Mouse (Mus musculus) MEL (cell line): ENCODE measurements around the gene Gls. TPM values are rescaled to one million over a fixed set of nuclear protein-coding genes. Genes with fewer than 3 reads are reported as not detected.

Source experiments
- DNase-seq: peaks from one replicate; pipeline ENCODE4 v3.0.0; 2011; ENCODE audit warnings: low read depth, low spot score
- H3K27ac ChIP-seq: 2 replicates; pipeline ENCODE4 v1.5.1; 2012; ENCODE audit warnings: low read depth, mild to moderate bottlenecking, control low read depth, low read length, moderate library complexity; ENCODE audit not compliant: control insufficient read depth
- H3K27me3 ChIP-seq, 2 experiments: fragments of 150-350 bp in 1 of 2; sonication (generic) in 1 of 2; 2 replicates each; pipeline ENCODE4 v1.6.1; 2012; ENCODE audit warnings: low read length in 2 of 2, mild to moderate bottlenecking in 2 of 2, improper control_type of control experiment in 1 of 2, moderate library complexity in 1 of 2; ENCODE audit not compliant: insufficient read depth in 2 of 2, control insufficient read depth in 1 of 2
- H3K36me3 ChIP-seq, 2 experiments: 2 replicates each; pipeline ENCODE4 v1.6.1; 2012 to 2014; ENCODE audit warnings: low read length in 2 of 2, improper control_type of control experiment in 1 of 2, inconsistent platforms in 1 of 2, mild to moderate bottlenecking in 1 of 2; ENCODE audit not compliant: insufficient read depth in 2 of 2, control insufficient read depth in 1 of 2
- H3K4me1 ChIP-seq, 2 experiments: fragments of 150-350 bp in 1 of 2; sonication (generic) in 1 of 2; 2 replicates each; pipeline ENCODE4 v1.6.1; 2012; ENCODE audit warnings: low read length in 2 of 2, improper control_type of control experiment in 1 of 2, mild to moderate bottlenecking in 1 of 2; ENCODE audit not compliant: insufficient read depth in 2 of 2, control insufficient read depth in 1 of 2
- H3K4me3 ChIP-seq, 2 experiments: fragments of 150-350 bp in 1 of 2; sonication (generic) in 1 of 2; 2 replicates each; pipeline ENCODE4 v1.5.1; 2012; ENCODE audit warnings: low read depth in 2 of 2, low read length in 2 of 2, mild to moderate bottlenecking in 2 of 2, moderate library complexity in 2 of 2, control low read depth in 1 of 2, improper control_type of control experiment in 1 of 2; ENCODE audit not compliant: control insufficient read depth in 1 of 2, insufficient read depth in 1 of 2
- H3K79me2 ChIP-seq: 2 replicates; pipeline ENCODE4 v1.6.1; 2012; ENCODE audit warnings: mild to moderate bottlenecking, low read length, moderate library complexity; ENCODE audit not compliant: control insufficient read depth, poor library complexity, insufficient read depth
- H3K9ac ChIP-seq: 2 replicates; pipeline ENCODE4 v1.6.1; 2012; ENCODE audit warnings: low read depth, mild to moderate bottlenecking, control low read depth, low read length, moderate library complexity; ENCODE audit not compliant: control insufficient read depth, poor library complexity, severe bottlenecking
- H3K9me3 ChIP-seq: fragments of 150-350 bp; sonication (generic); replicated peaks from 2 replicates; pipeline ENCODE4 v1.6.1; 2012; ENCODE audit warnings: mild to moderate bottlenecking, low read length, improper control_type of control experiment, moderate library complexity; ENCODE audit not compliant: insufficient read depth
- BHLHE40 ChIP-seq: IDR thresholded peaks from 2 replicates; pipeline ENCODE4 v1.6.1; 2012; ENCODE audit warnings: low read depth, mild to moderate bottlenecking, inconsistent platforms, low read length, improper control_type of control experiment, borderline replicate concordance
- CHD1 ChIP-seq: IDR thresholded peaks from 2 replicates; pipeline ENCODE4 v1.6.1; 2012; ENCODE audit warnings: low read depth, mild to moderate bottlenecking, inconsistent platforms, low read length, improper control_type of control experiment
- CHD2 ChIP-seq: IDR thresholded peaks from 2 replicates; pipeline ENCODE4 v1.6.1; 2011; ENCODE audit warnings: low read length, improper control_type of control experiment
- CTCF ChIP-seq, 3 experiments: IDR thresholded peaks in 2 of 3; conservative IDR thresholded peaks in 1 of 3; 2 replicates each; pipeline ENCODE4 v1.5.1; 2011 to 2012; ENCODE audit warnings: low read length in 3 of 3, low read depth in 2 of 3, mild to moderate bottlenecking in 2 of 3, improper control_type of control experiment in 1 of 3, inconsistent platforms in 1 of 3, mixed read lengths in 1 of 3, moderate library complexity in 1 of 3; ENCODE audit not compliant: control insufficient read depth in 1 of 3, insufficient read depth in 1 of 3, poor library complexity in 1 of 3, severe bottlenecking in 1 of 3
- E2F4 ChIP-seq: IDR thresholded peaks from 2 replicates; pipeline ENCODE4 v1.6.1; 2011; ENCODE audit warnings: low read depth, low read length, improper control_type of control experiment, borderline replicate concordance
- ELF1 ChIP-seq: IDR thresholded peaks from 2 replicates; pipeline ENCODE4 v1.6.1; 2014; ENCODE audit warnings: low read depth, mild to moderate bottlenecking, inconsistent platforms, low read length, improper control_type of control experiment, moderate library complexity
- EP300 ChIP-seq, 2 experiments: IDR thresholded peaks; 2 replicates each; pipeline ENCODE4 v1.6.1; 2011; ENCODE audit warnings: improper control_type of control experiment in 2 of 2, low read length in 2 of 2, low read depth in 1 of 2, mild to moderate bottlenecking in 1 of 2
- ETS1 ChIP-seq: IDR thresholded peaks from 2 replicates; pipeline ENCODE4 v1.6.1; 2012; ENCODE audit warnings: low read depth, mild to moderate bottlenecking, inconsistent platforms, low read length, improper control_type of control experiment, moderate library complexity
- GABPA ChIP-seq: IDR thresholded peaks from 2 replicates; pipeline ENCODE4 v1.6.1; 2012; ENCODE audit warnings: low read depth, mild to moderate bottlenecking, inconsistent platforms, low read length, improper control_type of control experiment, moderate library complexity
- GATA1 ChIP-seq: IDR thresholded peaks from 2 replicates; pipeline ENCODE4 v1.6.1; 2011; ENCODE audit warnings: low read depth, low read length, improper control_type of control experiment
- HCFC1 ChIP-seq: IDR thresholded peaks from 2 replicates; pipeline ENCODE4 v1.6.1; 2012; ENCODE audit warnings: low read depth, mild to moderate bottlenecking, inconsistent platforms, low read length, improper control_type of control experiment, moderate library complexity
- JUND ChIP-seq: IDR thresholded peaks from 2 replicates; pipeline ENCODE4 v1.6.1; 2011; ENCODE audit warnings: low read depth, mild to moderate bottlenecking, improper control_type of control experiment, low read length
- KAT2A ChIP-seq: conservative IDR thresholded peaks from 2 replicates; pipeline ENCODE4 v1.6.1; 2012; ENCODE audit warnings: low read depth, low read length, improper control_type of control experiment, inconsistent platforms
- MAFK ChIP-seq: IDR thresholded peaks from 2 replicates; pipeline ENCODE4 v1.6.1; 2011; ENCODE audit warnings: low read depth, mild to moderate bottlenecking, low read length, improper control_type of control experiment, borderline replicate concordance
- MAX ChIP-seq: IDR thresholded peaks from 2 replicates; pipeline ENCODE4 v1.6.1; 2011; ENCODE audit warnings: low read length, improper control_type of control experiment
- MAZ ChIP-seq: IDR thresholded peaks from 2 replicates; pipeline ENCODE4 v1.6.1; 2012; ENCODE audit warnings: low read depth, mild to moderate bottlenecking, inconsistent platforms, low read length, improper control_type of control experiment
- MEF2A ChIP-seq: IDR thresholded peaks from 2 replicates; pipeline ENCODE4 v1.6.1; 2014; ENCODE audit warnings: low read depth, mild to moderate bottlenecking, inconsistent platforms, low read length, improper control_type of control experiment; ENCODE audit not compliant: poor library complexity, insufficient replicate concordance, severe bottlenecking; ENCODE audit errors: extremely low read depth
- MXI1 ChIP-seq: IDR thresholded peaks from 2 replicates; pipeline ENCODE4 v1.6.1; 2011; ENCODE audit warnings: mild to moderate bottlenecking, low read depth, low read length, improper control_type of control experiment
- MYB ChIP-seq: IDR thresholded peaks from 2 replicates; pipeline ENCODE4 v1.6.1; 2011; ENCODE audit warnings: mild to moderate bottlenecking, low read depth, low read length, improper control_type of control experiment
- MYC ChIP-seq: IDR thresholded peaks from 2 replicates; pipeline ENCODE4 v1.6.1; 2011; ENCODE audit warnings: low read depth, mild to moderate bottlenecking, low read length, improper control_type of control experiment, moderate library complexity
- NELFE ChIP-seq: IDR thresholded peaks from 2 replicates; pipeline ENCODE4 v1.6.1; 2011; ENCODE audit warnings: low read depth, low read length, improper control_type of control experiment
- POLR2A ChIP-seq, 2 experiments: IDR thresholded peaks; 2 replicates each; pipeline ENCODE4 v1.6.1; 2011 to 2012; ENCODE audit warnings: low read length in 2 of 2, mild to moderate bottlenecking in 2 of 2, control low read depth in 1 of 2, improper control_type of control experiment in 1 of 2, low read depth in 1 of 2, moderate library complexity in 1 of 2; ENCODE audit not compliant: control insufficient read depth in 1 of 2, insufficient read depth in 1 of 2, poor library complexity in 1 of 2
- POLR2AphosphoS2 ChIP-seq: IDR thresholded peaks from 2 replicates; pipeline ENCODE4 v1.6.1; 2011; ENCODE audit warnings: low read length, improper control_type of control experiment
- POLR2AphosphoS5 ChIP-seq: IDR thresholded peaks from 2 replicates; pipeline ENCODE4 v1.6.1; 2012; ENCODE audit warnings: low read depth, borderline replicate concordance, mild to moderate bottlenecking, inconsistent platforms, low read length, moderate library complexity, mixed read lengths
- RAD21 ChIP-seq: IDR thresholded peaks from 2 replicates; pipeline ENCODE4 v1.6.1; 2011; ENCODE audit warnings: mild to moderate bottlenecking, low read depth, low read length, improper control_type of control experiment
- RCOR1 ChIP-seq: IDR thresholded peaks from 2 replicates; pipeline ENCODE4 v1.6.1; 2012; ENCODE audit warnings: low read depth, mild to moderate bottlenecking, inconsistent platforms, low read length, improper control_type of control experiment
- SMC3 ChIP-seq: IDR thresholded peaks from 2 replicates; pipeline ENCODE4 v1.6.1; 2011; ENCODE audit warnings: low read depth, low read length, improper control_type of control experiment
- TAL1 ChIP-seq: IDR thresholded peaks from 2 replicates; pipeline ENCODE4 v1.6.1; 2012; ENCODE audit warnings: mild to moderate bottlenecking, inconsistent platforms, low read length, moderate library complexity, mixed read lengths
- TBP ChIP-seq: IDR thresholded peaks from 2 replicates; pipeline ENCODE4 v1.8.0; 2011; ENCODE audit warnings: low read depth, low read length, improper control_type of control experiment
- TCF12 ChIP-seq: IDR thresholded peaks from 2 replicates; pipeline ENCODE4 v1.6.1; 2014; ENCODE audit warnings: low read depth, mild to moderate bottlenecking, inconsistent platforms, low read length, improper control_type of control experiment, moderate library complexity
- USF1 ChIP-seq: IDR thresholded peaks from 2 replicates; pipeline ENCODE4 v1.6.1; 2014; ENCODE audit warnings: low read depth, mild to moderate bottlenecking, inconsistent platforms, low read length, improper control_type of control experiment, moderate library complexity
- USF2 ChIP-seq, 2 experiments: IDR thresholded peaks; 2 replicates each; pipeline ENCODE4 v1.6.1; 2011 to 2012; ENCODE audit warnings: improper control_type of control experiment in 2 of 2, low read length in 2 of 2, borderline replicate concordance in 1 of 2, inconsistent platforms in 1 of 2, low read depth in 1 of 2, mild to moderate bottlenecking in 1 of 2; ENCODE audit not compliant: insufficient read depth in 1 of 2
- ZC3H11A ChIP-seq: IDR thresholded peaks from 2 replicates; pipeline ENCODE4 v1.6.1; 2012; ENCODE audit warnings: low read depth, mild to moderate bottlenecking, inconsistent platforms, low read length, improper control_type of control experiment
- ZKSCAN1 ChIP-seq: IDR thresholded peaks from 2 replicates; pipeline ENCODE4 v1.6.1; 2012; ENCODE audit warnings: low read depth, mild to moderate bottlenecking, inconsistent platforms, low read length, improper control_type of control experiment, moderate library complexity
- ZMIZ1 ChIP-seq: IDR thresholded peaks from 2 replicates; pipeline ENCODE4 v1.6.1; 2012; ENCODE audit warnings: low read depth, mild to moderate bottlenecking, inconsistent platforms, low read length, improper control_type of control experiment, moderate library complexity
- ZNF384 ChIP-seq: IDR thresholded peaks from 2 replicates; pipeline ENCODE4 v1.6.1; 2012; ENCODE audit warnings: low read depth, mild to moderate bottlenecking, inconsistent platforms, low read length, improper control_type of control experiment
- polyA plus RNA-seq, 2 experiments: library from polyadenylated mRNA; stranded (reverse) in 1 of 2; unstranded in 1 of 2; fragments of >175 nt in 1 of 2; fragments of >200 nt in 1 of 2; gene quantifications; 2 replicates each; pipeline versions ENCODE4 v1.2.1 to v1.2.4; 2012; ENCODE audit warnings: low replicate concordance in 2 of 2, low read depth in 1 of 2; ENCODE audit not compliant: insufficient read length in 2 of 2, insufficient read depth in 1 of 2, missing spikeins in 1 of 2
- total RNA-seq: library from RNA; depleted of rRNA; stranded (reverse); fragments of 300-350 nt; gene quantifications from 2 replicates; pipeline ENCODE4 v1.2.3, GENCODE M21; 2012; rRNA removed

Gls gene
- total RNA-seq (85.3 and 91.9 TPM in 2 replicates), polyA plus RNA-seq (100 to 1,000 TPM in 1 of 2 experiments, 10 to 100 TPM in 1; 57.2 to 121 TPM)

DNA sequence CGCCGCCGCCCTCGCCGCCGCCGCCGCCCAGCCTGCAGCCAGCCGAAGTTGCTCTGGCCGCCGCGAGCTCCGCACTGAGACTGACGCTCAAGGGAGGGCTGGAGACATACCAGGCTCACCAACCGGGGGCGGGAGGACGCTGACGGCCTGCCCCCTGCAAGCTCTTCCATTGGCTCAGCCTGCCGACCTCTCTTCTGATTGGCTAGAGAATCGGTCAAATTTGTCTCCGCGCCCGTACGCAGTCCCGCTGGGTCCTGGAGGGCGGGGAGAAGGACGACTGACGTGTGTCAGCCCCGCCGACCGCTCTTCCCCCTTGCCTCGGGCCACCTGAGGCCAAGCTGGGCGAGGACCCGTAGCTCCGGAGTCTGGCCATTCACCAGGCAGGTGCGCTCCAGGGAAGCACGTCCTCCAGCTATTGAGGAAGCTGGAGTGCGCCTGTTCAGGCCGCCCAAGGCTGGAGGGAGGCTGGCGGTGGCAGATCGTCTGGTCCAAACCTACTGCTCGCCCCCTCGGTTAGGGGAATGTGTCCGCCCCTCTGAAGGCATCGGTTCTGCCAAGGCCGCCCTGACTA lies at the start of gene Gls:
Gene Gls (minus strand): TSS at position 90 of the 571 bp plus-strand sequence.
- H3K27ac ChIP-seq = peak within 1 kb of the TSS; percentile 82
- 0 out of 2 replicates have a peak, but pooled peaks have one; percentile 20 for TF ChIP-seq ETS1
- peak; percentile 94 for TF ChIP-seq TBP
- no peak for TF ChIP-seq E2F4
- 0 out of 2 replicates have a peak, but pooled peaks have one; percentile 66 for TF ChIP-seq POLR2AphosphoS5
- peak; percentile 95 for TF ChIP-seq NELFE
- no peak for TF ChIP-seq MEF2A
- TF ChIP-seq ZNF384 = no peak
- TF ChIP-seq USF2 (IDR thresholded peaks at IDR 0.05; ENCODE audit: borderline replicate concordance in 1 of 2, insufficient read depth in 1 of 2, low read depth in 1 of 2, low read length in 2 of 2) = no peak
- TF ChIP-seq SMC3 = no peak
- no peak for TF ChIP-seq ZKSCAN1
- peak; percentile 55; the same call in 1 of the 2 replicates for TF ChIP-seq MXI1
- TF ChIP-seq TAL1 = no peak
- peak; percentile 51; the same call in 1 of the 2 replicates for TF ChIP-seq CHD2
- TF ChIP-seq ZMIZ1 = peak; percentile 98
- TF ChIP-seq MYC = peak; percentile 38; the same call in 1 of the 2 replicates
- TF ChIP-seq POLR2AphosphoS2 = peak; percentile 88
- TF ChIP-seq MAX = peak; percentile 56; the same call in 1 of the 2 replicates
- TF ChIP-seq POLR2A (IDR thresholded peaks at IDR 0.05; ENCODE audit: control insufficient read depth in 1 of 2, insufficient read depth in 1 of 2, low read depth in 1 of 2, low read length in 2 of 2, poor library complexity in 1 of 2) = peak; percentile 89 to 92
- TF ChIP-seq USF1 = no peak
- TF ChIP-seq RCOR1 = no peak
- TF ChIP-seq JUND = no peak
- no peak for TF ChIP-seq MAZ
- TF ChIP-seq GABPA = no peak
- TF ChIP-seq ELF1 = 0 out of 2 replicates have a peak, but pooled peaks have one; percentile 27
- no peak for TF ChIP-seq GATA1
- TF ChIP-seq RAD21 = no peak
- TF ChIP-seq MYB = no peak
- TF ChIP-seq EP300 (IDR thresholded peaks at IDR 0.05; ENCODE audit: low read depth in 1 of 2, low read length in 2 of 2) = no peak
- no peak for TF ChIP-seq BHLHE40
- TF ChIP-seq ZC3H11A = no peak
- no peak for TF ChIP-seq CTCF (IDR thresholded peaks at IDR 0.05 in 2 of 3, conservative IDR thresholded peaks at IDR 0.05 in 1 of 3; ENCODE audit: control insufficient read depth in 1 of 3, insufficient read depth in 1 of 3, low read depth in 2 of 3, low read length in 3 of 3, poor library complexity in 1 of 3, severe bottlenecking in 1 of 3)
- peak; percentile 72 for TF ChIP-seq TCF12
- TF ChIP-seq MAFK = no peak
- peak; percentile 65 for TF ChIP-seq HCFC1
- TF ChIP-seq CHD1 = no peak
- no peak for TF ChIP-seq KAT2A

More for the DNA sequence above, at the start of gene Gls:
- Histone ChIP-seq H3K9ac (peak within 1 kb of the TSS; percentile 99), H3K9me3 (no peaks in the 10 kb centered on the region), H3K4me3 (peak within 1 kb of the TSS; percentile 83 to 97), H3K79me2 (peaks cover 31% of the 10 kb centered on the region), H3K27me3 (no peaks in the 10 kb centered on the region), H3K4me1 (peaks cover 3 to 10% of the 10 kb centered on the region in 2 experiments; a peak in 3 of 4 replicates), H3K36me3 (peaks cover 0 to 18% of the 10 kb centered on the region in 2 experiments; a peak in 3 of 4 replicates)
- DNase-seq = peak; percentile 98
